Mouse (Mus musculus): Measurements from ENCODE around the gene Slc8a1. TPM values are rescaled to one million over a fixed set of nuclear protein-coding genes. Genes with fewer than 3 reads are reported as not detected.

Gene Slc8a1
- polyA plus RNA-seq, 1 experiment from 2014 or later: not detected

DNA sequence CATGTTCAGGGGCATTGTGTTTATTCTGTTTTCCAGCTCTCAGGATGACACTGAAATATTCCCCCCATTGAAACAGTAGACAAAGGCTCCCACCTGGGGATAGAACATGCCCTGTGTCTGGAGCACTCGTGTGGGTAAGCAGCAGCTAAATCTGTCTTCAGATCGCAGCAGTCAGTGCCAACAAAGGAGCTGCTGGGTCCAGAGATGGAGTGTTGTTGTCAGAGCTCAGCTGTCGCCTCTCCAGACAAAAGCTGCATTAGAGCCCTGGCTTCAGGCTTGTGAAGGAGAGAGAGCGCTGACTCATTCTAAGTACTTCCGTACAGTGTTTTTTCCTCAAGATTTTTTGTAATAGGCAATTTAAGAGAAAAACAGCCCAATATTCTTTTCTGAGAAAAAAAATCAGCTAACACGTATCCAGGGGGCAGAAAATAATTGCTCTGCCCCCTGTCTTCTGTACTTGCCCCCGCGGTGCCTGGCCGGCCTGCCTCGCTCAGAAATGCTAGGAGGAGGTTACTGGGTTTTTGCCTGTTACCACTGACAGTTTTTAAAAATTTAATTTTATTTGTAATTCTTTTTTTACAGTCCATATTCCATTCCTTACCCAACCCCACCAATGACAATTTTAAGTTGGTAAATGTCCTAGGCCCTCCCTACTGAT is 318.2 kb downstream of the Slc8a1 start:
- ATAC-seq: no peak
- no peaks in the 10 kb centered on the region for H3K27me3 ChIP-seq
- TF ChIP-seq CTCF (IDR thresholded peaks at IDR 0.05): no peak
- in situ Hi-C loops (cut with MboI; ENCODE audit: low pct_unique_long_range_greater_than_20kb): no loop called here
- DNase-seq (ENCODE audit: low read depth, low spot score): no peak
- CTCF ChIA-PET: no interaction called here
- POLR2A ChIA-PET: no interaction called here

DNA sequence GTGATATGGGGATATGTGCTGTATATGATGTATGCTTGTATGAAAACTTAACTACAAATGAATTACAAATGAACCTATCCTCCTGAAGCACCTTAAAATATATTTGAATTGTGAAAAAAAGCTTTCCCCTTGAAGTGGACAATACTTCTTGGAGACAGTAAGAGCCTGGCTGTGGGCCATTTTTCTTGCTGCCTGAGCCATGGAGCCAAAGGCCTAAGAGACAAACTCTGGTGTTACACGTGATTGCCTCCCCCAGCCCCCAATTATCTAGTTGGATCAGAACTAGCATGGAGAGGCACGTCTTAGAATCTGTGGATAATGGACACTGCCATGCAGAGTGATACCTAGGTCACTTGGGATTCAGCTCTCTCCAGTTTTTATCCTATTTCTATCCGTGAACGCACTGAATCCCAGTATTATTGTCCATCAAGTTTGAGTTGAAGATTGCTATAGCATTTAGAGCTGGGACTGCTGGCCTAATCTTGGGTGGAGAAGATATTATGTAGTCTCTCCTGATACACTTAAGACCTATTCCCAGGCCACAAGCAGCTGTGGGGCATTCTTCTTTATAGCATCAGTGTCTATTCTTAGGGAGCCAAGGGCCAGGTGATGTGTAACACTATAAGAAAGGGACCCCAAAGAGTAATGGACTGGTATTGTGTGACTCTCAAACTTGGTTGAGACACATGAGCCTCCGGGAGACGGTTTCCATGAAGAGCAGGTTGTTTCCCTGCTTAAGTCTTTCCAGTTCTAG is 321.6 kb downstream of the Slc8a1 start:
- H3K27me3 ChIP-seq: peaks cover 3% of the 10 kb centered on the region
- in situ Hi-C loops (cut with MboI; ENCODE audit: low pct_unique_long_range_greater_than_20kb): no loop called here
- ChIA-PET POLR2A (no interaction called here), CTCF (no interaction called here)
- DNase-seq (ENCODE audit: low read depth, low spot score): no peak
- no peak for ATAC-seq
- no peak for TF ChIP-seq CTCF (IDR thresholded peaks at IDR 0.05)

DNA sequence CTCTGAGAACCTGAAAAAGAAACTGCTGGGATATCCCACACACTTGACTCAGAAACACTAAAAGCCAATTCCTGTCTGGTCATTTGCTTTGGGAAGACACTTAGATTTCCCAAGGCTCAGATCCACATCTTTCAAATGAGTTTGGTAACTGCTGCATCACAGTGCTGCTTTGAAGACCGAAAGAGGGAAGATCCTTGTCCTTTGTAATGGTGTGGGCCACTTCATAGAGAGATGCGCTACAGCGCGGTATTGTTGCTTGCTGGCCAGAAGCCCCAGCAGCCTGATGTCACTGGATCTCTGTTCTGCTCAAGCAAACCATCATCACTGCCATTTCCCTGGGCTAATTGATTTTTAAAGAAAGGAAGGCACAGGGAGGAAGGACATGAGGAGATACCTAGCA is 325.4 kb downstream of the Slc8a1 start:
- no peak for TF ChIP-seq CTCF (IDR thresholded peaks at IDR 0.05)
- ATAC-seq (no peak), DNase-seq (ENCODE audit: low read depth, low spot score) (no peak)
- ChIA-PET POLR2A (interaction anchor here (0.5 kb wide), 1 partner anchor 19 kb away, joined by 3 read pairs; no protein-coding TSS in a partner anchor), CTCF (no interaction called here)
- H3K27me3 ChIP-seq: peaks cover 3% of the 10 kb centered on the region
- in situ Hi-C loops (cut with MboI; ENCODE audit: low pct_unique_long_range_greater_than_20kb): no loop called here

DNA sequence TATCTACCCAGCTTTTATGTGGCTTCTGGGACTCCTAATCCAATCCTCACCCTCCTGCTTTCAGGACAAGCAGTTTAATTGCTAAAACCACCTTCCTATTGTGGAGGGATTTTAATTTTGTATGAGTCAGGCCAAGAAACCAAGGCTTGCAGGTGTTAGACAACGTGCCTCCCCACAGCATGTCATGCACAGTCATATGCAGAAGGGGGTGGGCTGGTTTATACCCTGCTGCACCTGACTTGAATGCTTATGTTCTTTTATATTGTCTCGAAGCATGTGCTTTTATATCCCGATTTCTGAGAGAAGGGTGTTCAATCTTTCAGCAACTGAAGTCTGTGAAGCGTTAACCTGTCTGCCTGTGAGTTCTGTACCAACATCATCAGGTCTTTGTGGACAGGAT is 334.0 kb downstream of the Slc8a1 start:
- H3K27me3 ChIP-seq: no peaks in the 10 kb centered on the region
- in situ Hi-C loops (cut with MboI; ENCODE audit: low pct_unique_long_range_greater_than_20kb): no loop called here
- ChIA-PET POLR2A (no interaction called here), CTCF (no interaction called here)
- DNase-seq (ENCODE audit: low read depth, low spot score) (no peak), ATAC-seq (no peak)
- no peak for TF ChIP-seq CTCF (IDR thresholded peaks at IDR 0.05)

DNA sequence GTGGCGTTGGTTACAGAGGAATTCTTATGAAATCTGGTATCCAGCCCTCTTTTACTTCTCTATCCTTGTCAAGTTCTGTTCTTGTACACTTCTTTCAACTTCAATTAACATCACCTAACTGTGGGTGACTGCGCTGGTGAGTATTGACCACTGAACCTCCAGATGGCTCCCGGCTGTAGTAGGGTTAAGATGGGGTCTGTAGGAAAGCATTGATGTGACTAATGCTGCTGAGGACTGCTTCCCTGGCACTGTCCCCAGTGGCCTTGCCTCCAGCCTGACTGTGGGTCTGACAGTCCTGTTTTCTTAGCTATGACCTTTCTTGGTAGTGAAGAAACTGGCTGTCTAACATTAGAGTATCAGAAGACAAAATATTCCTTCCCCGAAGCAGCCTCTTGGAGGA is 335.1 kb downstream of the Slc8a1 start:
- ATAC-seq: no peak
- in situ Hi-C loops (cut with MboI; ENCODE audit: low pct_unique_long_range_greater_than_20kb): no loop called here
- ChIA-PET POLR2A (no interaction called here), CTCF (no interaction called here)
- DNase-seq (ENCODE audit: low read depth, low spot score): no peak
- H3K27me3 ChIP-seq: no peaks in the 10 kb centered on the region
- TF ChIP-seq CTCF (IDR thresholded peaks at IDR 0.05): no peak

DNA sequence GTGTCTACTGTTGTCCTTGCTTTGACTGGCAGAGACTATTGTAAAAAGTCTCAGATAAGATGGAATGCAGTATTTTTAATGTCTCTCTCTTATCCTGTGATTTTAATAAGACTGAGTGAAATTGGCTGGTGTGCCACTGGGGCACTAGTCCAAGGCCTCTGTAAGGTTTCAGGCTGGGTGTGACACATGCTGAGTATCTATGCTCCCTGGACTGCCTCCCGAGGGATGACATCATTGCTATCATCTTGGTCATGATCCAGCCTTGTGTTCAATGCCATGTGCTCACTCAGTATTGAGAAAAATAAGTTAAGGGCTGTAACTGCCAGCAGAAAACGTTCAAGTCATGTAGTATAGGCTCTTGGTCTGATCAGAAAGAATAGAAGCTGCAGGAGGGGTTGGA is 335.5 kb downstream of the Slc8a1 start:
- no peaks in the 10 kb centered on the region for H3K27me3 ChIP-seq
- POLR2A ChIA-PET: no interaction called here
- DNase-seq (ENCODE audit: low read depth, low spot score) (no peak), ATAC-seq (no peak)
- no peak for TF ChIP-seq CTCF (IDR thresholded peaks at IDR 0.05)
- in situ Hi-C loops (cut with MboI; ENCODE audit: low pct_unique_long_range_greater_than_20kb): no loop called here
- CTCF ChIA-PET: no interaction called here

DNA sequence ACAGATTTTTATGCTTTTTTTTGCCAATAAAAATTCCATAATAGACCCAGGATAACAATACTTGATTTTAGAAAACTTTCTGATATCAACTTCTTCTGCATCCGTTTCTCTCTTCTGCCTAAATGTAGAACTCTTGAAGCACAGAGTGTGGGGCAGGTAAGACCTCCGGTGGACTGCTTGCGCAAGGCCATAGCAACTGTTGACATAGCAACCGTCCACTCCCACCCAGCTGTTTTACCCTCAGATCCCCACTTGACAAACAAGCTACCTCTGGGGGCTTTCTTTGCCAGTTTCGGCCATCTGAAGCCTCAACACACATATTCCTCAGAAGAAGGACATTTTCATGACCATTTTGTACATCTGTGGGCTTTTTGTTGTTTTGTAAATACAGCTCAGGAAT is 337.8 kb downstream of the Slc8a1 start:
- ATAC-seq (no peak), DNase-seq (ENCODE audit: low read depth, low spot score) (no peak)
- TF ChIP-seq CTCF (IDR thresholded peaks at IDR 0.05): no peak
- H3K27me3 ChIP-seq: no peaks in the 10 kb centered on the region
- in situ Hi-C loops (cut with MboI; ENCODE audit: low pct_unique_long_range_greater_than_20kb): no loop called here
- CTCF ChIA-PET: interaction anchor here (1.2 kb wide), 1 partner anchor 8 kb away, joined by 3 read pairs; no protein-coding TSS in a partner anchor
- POLR2A ChIA-PET: no interaction called here

DNA sequence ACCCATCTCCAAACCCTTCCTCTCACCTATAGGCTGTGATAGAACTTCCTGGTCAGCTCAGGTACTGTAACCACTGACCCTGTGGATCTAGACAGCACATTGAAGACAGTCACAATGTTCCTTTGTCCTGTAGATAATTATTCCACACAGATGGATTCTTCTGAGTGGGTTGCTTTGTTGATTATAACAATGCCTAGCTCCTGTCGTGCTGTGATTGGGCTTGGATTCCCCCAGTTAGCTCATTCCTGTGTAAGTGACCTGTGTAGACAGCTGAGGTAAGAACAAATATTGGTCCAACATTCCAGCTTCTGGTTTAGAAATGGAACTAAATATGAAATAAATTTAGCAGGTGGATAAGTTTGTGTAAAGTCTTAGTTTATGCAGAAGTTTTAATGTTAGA is 340.7 kb downstream of the Slc8a1 start:
- peaks cover 17% of the 10 kb centered on the region for H3K27me3 ChIP-seq
- ChIA-PET CTCF (no interaction called here), POLR2A (no interaction called here)
- ATAC-seq: no peak
- no peak for DNase-seq (ENCODE audit: low read depth, low spot score)
- no peak for TF ChIP-seq CTCF (IDR thresholded peaks at IDR 0.05)
- in situ Hi-C loops (cut with MboI; ENCODE audit: low pct_unique_long_range_greater_than_20kb): no loop called here

DNA sequence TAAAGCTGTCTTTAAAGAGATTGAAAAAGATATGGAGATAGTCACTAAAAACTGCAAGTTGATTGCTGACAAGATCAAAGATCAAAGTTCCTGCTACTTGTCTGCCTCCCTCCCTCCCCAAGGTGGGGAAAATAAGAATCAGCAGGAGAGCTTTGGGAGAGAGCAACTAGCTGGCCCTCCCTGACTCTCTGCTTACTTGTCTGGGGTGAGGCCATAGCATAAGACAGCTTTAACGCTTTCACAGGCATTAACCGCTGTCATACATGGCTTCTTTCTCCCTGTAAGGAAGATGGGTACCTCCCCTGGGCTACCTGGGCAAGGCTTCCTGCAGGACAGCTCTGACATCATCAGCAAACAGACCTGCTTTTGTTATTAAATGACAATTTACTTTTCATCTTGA is 344.1 kb downstream of the Slc8a1 start:
- in situ Hi-C loops (cut with MboI; ENCODE audit: low pct_unique_long_range_greater_than_20kb): no loop called here
- peaks cover 26% of the 10 kb centered on the region for H3K27me3 ChIP-seq
- no peak for DNase-seq (ENCODE audit: low read depth, low spot score)
- no peak for ATAC-seq
- CTCF ChIA-PET: no interaction called here
- POLR2A ChIA-PET: interaction anchor here (0.7 kb wide), 1 partner anchor 18 kb away, joined by 3 read pairs; no protein-coding TSS in a partner anchor
- no peak for TF ChIP-seq CTCF (IDR thresholded peaks at IDR 0.05)

DNA sequence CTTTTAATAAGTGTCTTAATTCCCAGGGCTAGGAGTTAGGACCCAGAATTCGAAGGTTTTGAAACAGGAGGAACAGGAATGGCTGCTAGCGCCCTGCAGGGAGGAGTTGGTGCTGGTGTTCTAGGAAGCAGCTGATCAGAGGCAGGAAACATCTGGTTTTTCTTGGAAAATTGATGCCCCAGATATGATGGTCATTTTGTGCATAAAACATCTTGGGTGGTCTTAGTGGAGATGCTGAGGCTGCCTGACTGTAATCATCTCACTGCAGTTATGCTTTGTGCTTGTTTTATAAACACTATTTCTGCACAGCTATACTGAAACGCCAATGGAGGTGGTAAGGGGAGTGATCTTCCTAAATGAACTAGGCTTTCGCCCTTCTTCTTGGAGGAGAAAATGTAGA is 345.1 kb downstream of the Slc8a1 start:
- DNase-seq (ENCODE audit: low read depth, low spot score): no peak
- H3K27me3 ChIP-seq: peaks cover 28% of the 10 kb centered on the region
- in situ Hi-C loops (cut with MboI; ENCODE audit: low pct_unique_long_range_greater_than_20kb): no loop called here
- ChIA-PET POLR2A (no interaction called here), CTCF (interaction anchor here (1.2 kb wide), 1 partner anchor 8 kb away, joined by 3 read pairs; no protein-coding TSS in a partner anchor)
- no peak for TF ChIP-seq CTCF (IDR thresholded peaks at IDR 0.05)
- ATAC-seq: no peak

DNA sequence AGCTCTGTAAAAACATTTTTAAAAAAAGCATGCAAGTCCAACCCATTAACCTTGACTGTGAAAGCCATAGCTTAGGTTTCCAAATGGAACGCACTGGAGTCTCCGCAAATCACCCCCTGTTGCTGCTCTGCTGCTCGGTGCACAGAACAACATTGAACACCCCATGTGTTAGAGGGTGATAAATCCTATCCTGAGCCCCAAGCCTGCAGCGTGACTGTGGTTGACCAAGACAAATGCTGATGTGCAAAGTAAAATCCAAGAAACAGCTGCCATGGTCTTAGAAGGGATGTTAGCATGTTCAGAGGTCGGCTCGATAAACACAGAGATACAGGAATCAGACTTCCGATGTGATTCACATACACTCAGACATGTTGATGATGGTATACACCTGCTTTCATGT is 346.7 kb downstream of the Slc8a1 start:
- ChIA-PET POLR2A (no interaction called here), CTCF (no interaction called here)
- peaks cover 28% of the 10 kb centered on the region for H3K27me3 ChIP-seq
- in situ Hi-C loops (cut with MboI; ENCODE audit: low pct_unique_long_range_greater_than_20kb): no loop called here
- DNase-seq (ENCODE audit: low read depth, low spot score): no peak
- no peak for ATAC-seq
- no peak for TF ChIP-seq CTCF (IDR thresholded peaks at IDR 0.05)

Data from Patski (cell line).